Mouse (Mus musculus): ENCODE measurements around the gene Gm10277. TPM values are rescaled to one million over a fixed set of nuclear protein-coding genes. Genes with fewer than 3 reads are reported as not detected.

The Gm10277 gene
- total RNA-seq (2017), result 0.05 TPM in 1 of 2 replicates, not detected in the other

- no peak for ATAC-seq (replicated peaks; ENCODE audit: low read depth, poor library complexity, severe bottlenecking)
These were observed at the start of gene Gm10277 for GRCm38 (mm10) chr11:77787707-77788106. Gene Gm10277 (minus strand): TSS chr11:77787747.

- ATAC-seq (replicated peaks; ENCODE audit: low read depth, poor library complexity, severe bottlenecking), result no peak
These were observed 49.2 kb upstream of the Gm10277 start for GRCm38 (mm10) chr11:77836751-77837150.

- no peak for ATAC-seq (replicated peaks; ENCODE audit: low read depth, poor library complexity, severe bottlenecking)
These were observed 48.7 kb upstream of the Gm10277 start for GRCm38 (mm10) chr11:77836290-77836689.

- no peak for ATAC-seq (replicated peaks; ENCODE audit: low read depth, poor library complexity, severe bottlenecking)
These were observed 47.6 kb upstream of the Gm10277 start for GRCm38 (mm10) chr11:77835109-77835508.

- no peak for ATAC-seq (replicated peaks; ENCODE audit: low read depth, poor library complexity, severe bottlenecking)
These were observed 45.0 kb upstream of the Gm10277 start for GRCm38 (mm10) chr11:77832541-77832940.

GRCm38 (mm10) chr11:77830875-77831274 is 43.3 kb upstream of the Gm10277 start:
- ATAC-seq (replicated peaks; ENCODE audit: low read depth, poor library complexity, severe bottlenecking), result no peak

GRCm38 (mm10) chr11:77829043-77829841 is 41.7 kb upstream of the Gm10277 start:
- ATAC-seq (replicated peaks; ENCODE audit: low read depth, poor library complexity, severe bottlenecking), result no peak

GRCm38 (mm10) chr11:77828163-77828562 is 40.6 kb upstream of the Gm10277 start:
- ATAC-seq (replicated peaks; ENCODE audit: low read depth, poor library complexity, severe bottlenecking), result no peak

- ATAC-seq (replicated peaks; ENCODE audit: low read depth, poor library complexity, severe bottlenecking), result peak; percentile 67
These were observed 39.9 kb upstream of the Gm10277 start for GRCm38 (mm10) chr11:77827241-77827995.

- no peak for ATAC-seq (replicated peaks; ENCODE audit: low read depth, poor library complexity, severe bottlenecking)
These were observed 38.8 kb upstream of the Gm10277 start for GRCm38 (mm10) chr11:77826311-77826710.

- ATAC-seq (replicated peaks; ENCODE audit: low read depth, poor library complexity, severe bottlenecking), result peak; percentile 59
These were observed 38.3 kb upstream of the Gm10277 start for GRCm38 (mm10) chr11:77825853-77826252.

- ATAC-seq (replicated peaks; ENCODE audit: low read depth, poor library complexity, severe bottlenecking), result peak; percentile 43; the same call in 1 of the 2 replicates
These were observed 35.2 kb upstream of the Gm10277 start for GRCm38 (mm10) chr11:77822781-77823180.

GRCm38 (mm10) chr11:77821648-77822047 is 34.1 kb upstream of the Gm10277 start:
- ATAC-seq (replicated peaks; ENCODE audit: low read depth, poor library complexity, severe bottlenecking), result peak; percentile 45; the same call in 1 of the 2 replicates

- peak; percentile 92 for ATAC-seq (replicated peaks; ENCODE audit: low read depth, poor library complexity, severe bottlenecking)
These were observed 28.5 kb upstream of the Gm10277 start for GRCm38 (mm10) chr11:77816003-77816402.

GRCm38 (mm10) chr11:77813969-77814368 is 26.4 kb upstream of the Gm10277 start:
- ATAC-seq (replicated peaks; ENCODE audit: low read depth, poor library complexity, severe bottlenecking), result no peak

- ATAC-seq (replicated peaks; ENCODE audit: low read depth, poor library complexity, severe bottlenecking), result no peak
These were observed 22.5 kb upstream of the Gm10277 start for GRCm38 (mm10) chr11:77810018-77810417.

- ATAC-seq (replicated peaks; ENCODE audit: low read depth, poor library complexity, severe bottlenecking), result no peak
These were observed 21.7 kb upstream of the Gm10277 start for GRCm38 (mm10) chr11:77809215-77809614.

- ATAC-seq (replicated peaks; ENCODE audit: low read depth, poor library complexity, severe bottlenecking), result no peak
These were observed 20.5 kb upstream of the Gm10277 start for GRCm38 (mm10) chr11:77808051-77808465.

- ATAC-seq (replicated peaks; ENCODE audit: low read depth, poor library complexity, severe bottlenecking), result no peak
These were observed 19.3 kb upstream of the Gm10277 start for GRCm38 (mm10) chr11:77806855-77807254.

- no peak for ATAC-seq (replicated peaks; ENCODE audit: low read depth, poor library complexity, severe bottlenecking)
These were observed 18.7 kb upstream of the Gm10277 start for GRCm38 (mm10) chr11:77806218-77806617.

GRCm38 (mm10) chr11:77802341-77802865 is 14.9 kb upstream of the Gm10277 start:
- peak; percentile 84 for ATAC-seq (replicated peaks; ENCODE audit: low read depth, poor library complexity, severe bottlenecking)
